Mouse (Mus musculus): ENCODE results near the gene Hist2h3c2. TPM values are rescaled to one million over a fixed set of nuclear protein-coding genes. Genes with fewer than 3 reads are reported as not detected.
A peak's percentile ranks its signal among the peaks of the same experiment; 100 is the strongest.

The Hist2h3c2 gene
- polyA plus RNA-seq, 1 experiment: 4.5 TPM

- Histone ChIP-seq H3K27ac (ENCODE audit: insufficient read depth, low read length) (no peak overlapping the region), H3K4me1 (ENCODE audit: control insufficient read depth, insufficient read depth, low read length) (no peaks in the 10 kb centered on the region), H3K4me3 (replicated peaks; ENCODE audit: insufficient read depth, low read depth, low read length) (no peak overlapping the region), H3K27me3 (ENCODE audit: control insufficient read depth, insufficient read depth, low read length) (no peaks in the 10 kb centered on the region)
- TF ChIP-seq POLR2A (IDR thresholded peaks at IDR 0.05; ENCODE audit: borderline replicate concordance, insufficient read depth, low read length): no peak
- no peak for TF ChIP-seq CTCF (IDR thresholded peaks at IDR 0.05; ENCODE audit: borderline replicate concordance, insufficient read depth, low read depth, low read length)
- no peak for DNase-seq
- WGBS: 84% methylated on average over 4 of the region's 4 CpGs
These were observed 2.0 kb downstream of the Hist2h3c2 start for GRCm38 (mm10) chr3:96236834-96237334.

- no peak for TF ChIP-seq CTCF (IDR thresholded peaks at IDR 0.05; ENCODE audit: borderline replicate concordance, insufficient read depth, low read depth, low read length)
- TF ChIP-seq POLR2A (IDR thresholded peaks at IDR 0.05; ENCODE audit: borderline replicate concordance, insufficient read depth, low read length): no peak
- H3K27me3 ChIP-seq (ENCODE audit: control insufficient read depth, insufficient read depth, low read length): no peaks in the 10 kb centered on the region
- no peaks in the 10 kb centered on the region for H3K4me1 ChIP-seq (ENCODE audit: control insufficient read depth, insufficient read depth, low read length)
- no peak overlapping the region for H3K4me3 ChIP-seq (replicated peaks; ENCODE audit: insufficient read depth, low read depth, low read length)
- no peak for DNase-seq
- H3K27ac ChIP-seq (ENCODE audit: insufficient read depth, low read length): no peak overlapping the region
- 64% methylated on average over 3 of the region's 3 CpGs for WGBS
These were observed 3.1 kb downstream of the Hist2h3c2 start for GRCm38 (mm10) chr3:96235836-96236235.

- TF ChIP-seq POLR2A (IDR thresholded peaks at IDR 0.05; ENCODE audit: borderline replicate concordance, insufficient read depth, low read length) (no peak), CTCF (IDR thresholded peaks at IDR 0.05; ENCODE audit: borderline replicate concordance, insufficient read depth, low read depth, low read length) (no peak)
- WGBS: 67% methylated on average over 2 of the region's 2 CpGs
- Histone ChIP-seq H3K4me1 (ENCODE audit: control insufficient read depth, insufficient read depth, low read length) (no peaks in the 10 kb centered on the region), H3K4me3 (replicated peaks; ENCODE audit: insufficient read depth, low read depth, low read length) (no peak overlapping the region), H3K27me3 (ENCODE audit: control insufficient read depth, insufficient read depth, low read length) (no peaks in the 10 kb centered on the region), H3K27ac (ENCODE audit: insufficient read depth, low read length) (no peak overlapping the region)
- DNase-seq: no peak
These were observed 4.0 kb downstream of the Hist2h3c2 start for GRCm38 (mm10) chr3:96234914-96235313.

DNA sequence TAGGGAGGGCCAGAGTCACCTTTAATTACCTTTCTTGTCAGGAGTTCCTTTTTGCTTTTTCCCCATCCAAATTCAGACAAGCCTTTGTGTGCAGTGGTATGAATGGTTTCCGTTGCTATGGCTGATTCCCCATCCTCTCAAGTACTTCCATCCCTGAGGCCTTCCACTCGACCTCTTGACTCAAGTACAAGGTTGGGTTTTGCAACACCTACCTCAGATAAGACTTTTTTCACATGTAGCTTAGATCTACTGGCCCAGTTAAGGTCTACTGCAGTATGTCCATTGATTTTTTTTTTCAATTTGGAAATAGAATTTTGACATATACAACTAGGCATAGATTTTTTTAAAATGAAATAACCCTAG, 7.2 kb downstream of the Hist2h3c2 start:
- Histone ChIP-seq H3K27ac (ENCODE audit: insufficient read depth, low read length) (0 out of 2 replicates have a peak overlapping the region, but pooled peaks have one; percentile 21), H3K27me3 (ENCODE audit: control insufficient read depth, insufficient read depth, low read length) (no peaks in the 10 kb centered on the region), H3K4me3 (replicated peaks; ENCODE audit: insufficient read depth, low read depth, low read length) (no peak overlapping the region), H3K4me1 (ENCODE audit: control insufficient read depth, insufficient read depth, low read length) (no peaks in the 10 kb centered on the region)
- WGBS: 68% methylated on average over 2 of the region's 2 CpGs
- DNase-seq: no peak
- TF ChIP-seq CTCF (IDR thresholded peaks at IDR 0.05; ENCODE audit: borderline replicate concordance, insufficient read depth, low read depth, low read length) (no peak), POLR2A (IDR thresholded peaks at IDR 0.05; ENCODE audit: borderline replicate concordance, insufficient read depth, low read length) (no peak)

DNA sequence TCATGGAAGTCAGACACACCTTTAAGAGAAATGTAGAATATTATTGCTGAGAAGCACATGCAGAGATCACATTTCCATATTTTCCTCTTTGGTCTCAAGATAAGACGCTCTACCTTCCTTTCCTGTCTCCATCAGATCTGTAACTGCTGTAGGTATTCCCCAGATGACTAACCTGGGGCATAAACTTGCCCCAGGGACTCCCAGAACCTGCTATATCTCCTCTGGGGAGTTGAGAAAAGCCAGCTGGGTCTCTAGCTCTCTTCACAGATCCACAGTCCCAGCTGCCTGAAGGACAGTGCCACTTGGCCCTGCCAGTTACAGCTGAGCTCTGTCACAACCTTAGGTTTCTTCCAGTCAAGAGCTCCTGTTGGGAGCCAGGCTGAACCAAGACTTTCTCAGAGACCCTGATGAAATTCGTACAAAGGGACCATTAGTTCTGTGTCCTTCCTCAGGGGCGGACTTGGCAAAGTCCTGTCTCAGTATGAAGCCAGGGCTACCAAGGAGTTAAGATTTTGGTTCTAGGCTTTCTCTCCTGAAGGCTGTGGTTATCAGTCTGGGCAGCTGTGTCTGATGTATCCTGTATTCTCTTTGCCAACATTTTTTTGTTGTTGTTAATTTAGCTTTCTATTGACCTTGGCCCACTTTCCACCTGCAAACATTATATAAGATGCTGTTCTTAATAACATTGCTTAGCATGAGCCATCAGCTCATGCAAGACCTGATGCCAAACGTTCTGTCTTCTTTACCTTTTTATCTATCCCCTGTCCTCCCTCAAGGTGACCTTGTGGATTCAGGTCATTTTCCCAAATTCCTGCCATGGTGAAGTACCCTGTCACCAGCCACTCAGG, 7.8 kb downstream of the Hist2h3c2 start:
- H3K4me3 ChIP-seq (replicated peaks; ENCODE audit: insufficient read depth, low read depth, low read length): no peak overlapping the region
- no peaks in the 10 kb centered on the region for H3K27me3 ChIP-seq (ENCODE audit: control insufficient read depth, insufficient read depth, low read length)
- no peak for DNase-seq
- 67% methylated on average over 4 of the region's 4 CpGs for WGBS
- H3K27ac ChIP-seq (ENCODE audit: insufficient read depth, low read length): 0 out of 2 replicates have a peak overlapping the region, but pooled peaks have one; percentile 21
- TF ChIP-seq POLR2A (IDR thresholded peaks at IDR 0.05; ENCODE audit: borderline replicate concordance, insufficient read depth, low read length): no peak
- no peaks in the 10 kb centered on the region for H3K4me1 ChIP-seq (ENCODE audit: control insufficient read depth, insufficient read depth, low read length)

GRCm38 (mm10) chr3:96230404-96230803, 8.5 kb downstream of the Hist2h3c2 start:
- Histone ChIP-seq H3K27me3 (ENCODE audit: control insufficient read depth, insufficient read depth, low read length) (no peaks in the 10 kb centered on the region), H3K4me1 (ENCODE audit: control insufficient read depth, insufficient read depth, low read length) (peaks cover 3% of the 10 kb centered on the region; the same call in 1 of the 2 replicates), H3K27ac (ENCODE audit: insufficient read depth, low read length) (no peak overlapping the region), H3K4me3 (replicated peaks; ENCODE audit: insufficient read depth, low read depth, low read length) (no peak overlapping the region)
- DNase-seq: no peak
- 83% methylated on average over 2 of the region's 2 CpGs for WGBS
- TF ChIP-seq CTCF (IDR thresholded peaks at IDR 0.05; ENCODE audit: borderline replicate concordance, insufficient read depth, low read depth, low read length): no peak
- no peak for TF ChIP-seq POLR2A (IDR thresholded peaks at IDR 0.05; ENCODE audit: borderline replicate concordance, insufficient read depth, low read length)

GRCm38 (mm10) chr3:96228828-96229227, 10.1 kb downstream of the Hist2h3c2 start:
- no peak overlapping the region for H3K27ac ChIP-seq (ENCODE audit: insufficient read depth, low read length)
- WGBS: 82% methylated on average over 2 of the region's 2 CpGs

More at GRCm38 (mm10) chr3:96228828-96229227, 10.1 kb downstream of the Hist2h3c2 start:
- Histone ChIP-seq H3K4me3 (replicated peaks; ENCODE audit: insufficient read depth, low read depth, low read length) (no peak overlapping the region), H3K27me3 (ENCODE audit: control insufficient read depth, insufficient read depth, low read length) (no peaks in the 10 kb centered on the region), H3K4me1 (ENCODE audit: control insufficient read depth, insufficient read depth, low read length) (peaks cover 8% of the 10 kb centered on the region; the same call in 1 of the 2 replicates)
- DNase-seq: no peak
- no peak for TF ChIP-seq CTCF (IDR thresholded peaks at IDR 0.05; ENCODE audit: borderline replicate concordance, insufficient read depth, low read depth, low read length)
- no peak for TF ChIP-seq POLR2A (IDR thresholded peaks at IDR 0.05; ENCODE audit: borderline replicate concordance, insufficient read depth, low read length)

All from cerebellum, adult 2 months (tissue).